ENCODE assay signal across 18 mouse cellular contexts in the genomic region with DNA sequence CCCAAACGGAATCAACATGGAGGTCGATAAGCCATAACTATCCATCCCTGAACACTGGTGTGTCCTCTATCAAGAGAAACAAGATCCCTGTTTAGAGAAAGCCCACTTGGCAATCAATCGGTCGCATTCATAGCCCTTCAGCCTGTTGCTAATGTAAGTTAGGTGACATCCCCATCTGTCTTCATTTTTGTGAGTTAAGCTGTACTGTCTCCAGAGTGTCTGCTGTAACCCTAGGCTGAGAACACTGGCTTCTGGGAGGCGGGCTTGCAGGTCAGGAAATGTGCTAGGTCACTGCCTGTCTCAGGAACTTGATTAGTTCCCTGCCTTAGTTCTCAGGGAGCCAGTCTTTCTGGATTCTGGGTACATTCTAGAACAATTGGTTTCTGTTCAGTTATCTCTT.
"Had no signal": no experiment of that assay in that cellular context is flagged by ENCODE, and none has a peak within 500 bp of the region (broad histone marks: within the 10 kb centered on the region; RNA-seq: fewer than 3 reads in every experiment).

No protein-coding gene starts in this region.

- H3K4me1 ChIP-seq: midbrain, embryonic 10.5 days; midbrain, embryonic 13.5 days; neural tube, embryonic 13.5 days had no signal

- DNase-seq: kidney, adult 9 months; layer of hippocampus, postnatal 36 days; liver, embryonic 13.5 days; lung, adult 2 months; retina, postnatal 1 day; right cerebral cortex, postnatal 25 days; spleen, adult 18-20 months; thymus, adult 2 months; thymus, postnatal 25 days had no signal

- H3K36me3 ChIP-seq: liver, embryonic 13.5 days; midbrain, embryonic 10.5 days; midbrain, embryonic 13.5 days; neural tube, embryonic 13.5 days had no signal

- H3K27ac ChIP-seq: kidney, postnatal 0 days; left cerebral cortex, adult 2 months; liver, embryonic 13.5 days; midbrain, embryonic 10.5 days; midbrain, embryonic 13.5 days; neural tube, embryonic 13.5 days had no signal

- H3K4me2 ChIP-seq: liver, embryonic 13.5 days; midbrain, embryonic 13.5 days; neural tube, embryonic 13.5 days had no signal

- H3K27me3 ChIP-seq: liver, embryonic 13.5 days; megakaryocyte, embryonic 14.5 days; midbrain, embryonic 13.5 days; neural tube, embryonic 13.5 days had no signal

- ATAC-seq: intestine, postnatal 0 days; midbrain, embryonic 13.5 days; midbrain, embryonic 16.5 days had no signal

- H3K9ac ChIP-seq: liver, embryonic 13.5 days; midbrain, embryonic 13.5 days; neural tube, embryonic 13.5 days had no signal

- H3K4me3 ChIP-seq: left cerebral cortex, adult 2 months; liver, embryonic 13.5 days; megakaryocyte, embryonic 14.5 days; midbrain, embryonic 10.5 days; midbrain, embryonic 13.5 days; myocyte; neural tube, embryonic 13.5 days had no signal

- H3K9me3 ChIP-seq: liver, embryonic 13.5 days; megakaryocyte, embryonic 14.5 days; midbrain, embryonic 10.5 days; midbrain, embryonic 13.5 days; neural tube, embryonic 13.5 days had no signal
